Mouse (Mus musculus): ENCODE measurements around the gene Lrrc57. TPM values are rescaled to one million over a fixed set of nuclear protein-coding genes. Genes with fewer than 3 reads are reported as not detected.

The Lrrc57 gene
- total RNA-seq, 1 experiment from 2014 or later = 18.3 TPM

- ATAC-seq (replicated peaks in 1 of 2; ENCODE audit: insufficient read depth in 1 of 2, low FRiP score in 2 of 2, low TSS enrichment in 1 of 2, low read depth in 1 of 2, poor library complexity in 2 of 2, severe bottlenecking in 2 of 2) = peak; percentile 58 to 68
These were observed 45.9 kb downstream of the Lrrc57 start, which contains the start of gene Zfp106 for GRCm38 (mm10) chr2:120563235-120563990. TSS of gene Zfp106 (minus strand) at chr2:120563843.

- ATAC-seq (replicated peaks in 1 of 2; ENCODE audit: insufficient read depth in 1 of 2, low FRiP score in 2 of 2, low TSS enrichment in 1 of 2, low read depth in 1 of 2, poor library complexity in 2 of 2, severe bottlenecking in 2 of 2) = no peak
These were observed 46.5 kb downstream of the Lrrc57 start for GRCm38 (mm10) chr2:120562859-120563234.

DNA sequence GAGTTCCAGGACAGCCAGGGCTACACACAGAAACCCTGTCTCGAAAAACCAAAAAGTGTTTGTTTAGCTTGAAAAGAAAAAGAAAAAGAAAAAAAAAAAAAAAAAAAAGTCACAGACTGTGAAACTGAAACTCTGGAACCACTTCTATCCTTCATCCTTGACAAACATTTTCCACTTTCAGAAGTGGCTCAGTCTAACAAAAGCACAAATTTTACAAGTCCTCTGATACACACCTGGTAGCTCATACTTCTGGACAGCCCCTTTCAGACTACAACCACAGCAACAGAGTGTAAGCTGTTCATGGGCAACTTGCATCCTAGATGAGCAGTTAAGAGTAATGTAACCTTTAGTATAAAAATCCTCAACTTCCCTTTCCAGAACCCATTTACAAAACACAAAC lies 47.8 kb downstream of the Lrrc57 start:
- ATAC-seq (replicated peaks in 1 of 2; ENCODE audit: insufficient read depth in 1 of 2, low FRiP score in 2 of 2, low TSS enrichment in 1 of 2, low read depth in 1 of 2, poor library complexity in 2 of 2, severe bottlenecking in 2 of 2) = no peak

- ATAC-seq (replicated peaks in 1 of 2; ENCODE audit: insufficient read depth in 1 of 2, low FRiP score in 2 of 2, low TSS enrichment in 1 of 2, low read depth in 1 of 2, poor library complexity in 2 of 2, severe bottlenecking in 2 of 2) = peak; percentile 35 to 58; a peak in 2 of 4 replicates
These were observed 50.5 kb downstream of the Lrrc57 start for GRCm38 (mm10) chr2:120558813-120559212.

DNA sequence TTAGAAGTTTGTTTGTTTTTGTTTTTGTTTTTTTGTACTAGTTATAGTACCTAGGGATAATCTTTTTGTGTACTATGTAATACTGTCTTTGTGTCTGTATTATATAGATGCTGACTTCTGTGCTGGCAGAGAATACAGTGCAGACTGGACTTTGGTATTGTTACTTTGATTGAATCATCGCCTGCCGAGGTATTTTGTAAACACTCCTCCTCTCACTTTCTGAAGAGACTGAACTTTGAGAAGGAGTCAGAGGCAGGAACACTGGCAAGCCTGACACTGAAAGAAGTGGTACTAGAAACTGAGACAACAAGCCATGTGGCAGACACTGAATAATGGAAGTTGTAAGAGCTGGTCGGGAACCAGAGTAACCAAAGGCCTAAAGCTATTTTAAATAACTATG lies 52.5 kb downstream of the Lrrc57 start:
- ATAC-seq (replicated peaks in 1 of 2; ENCODE audit: insufficient read depth in 1 of 2, low FRiP score in 2 of 2, low TSS enrichment in 1 of 2, low read depth in 1 of 2, poor library complexity in 2 of 2, severe bottlenecking in 2 of 2) = no peak

Other genes starting within 250 kb of the Lrrc57 start
- 17.2 and 28.5 TPM in 2 replicates for gene Ganc, start 205.6 kb downstream of the Lrrc57 start, total RNA-seq (2017)
- 62.5 and 65.4 TPM in 2 replicates for gene Tmem87a, start 205.4 kb downstream of the Lrrc57 start, total RNA-seq (2017)
- gene Capn3, start 153.5 kb downstream of the Lrrc57 start, total RNA-seq (2017) = 4.3 and 6.0 TPM in 2 replicates
- 85.1 and 133 TPM in 2 replicates for gene Zfp106, start 45.7 kb downstream of the Lrrc57 start, total RNA-seq (2017)
- gene Snap23, start 41.8 kb downstream of the Lrrc57 start, total RNA-seq (2017) = 77.4 and 146 TPM in 2 replicates
- 15.4 and 16.2 TPM in 2 replicates for gene Haus2, start 137 bp downstream of the Lrrc57 start, total RNA-seq (2017)
- gene Stard9, start 19.6 kb upstream of the Lrrc57 start, total RNA-seq (2017) = 1.8 and 3.1 TPM in 2 replicates
- gene Cdan1, start 240.6 kb upstream of the Lrrc57 start, total RNA-seq (2017) = 18.5 and 20.7 TPM in 2 replicates
- gene Ttbk2, start 241.1 kb upstream of the Lrrc57 start, total RNA-seq (2017) = 9.4 and 10.1 TPM in 2 replicates